Mouse (Mus musculus) neutrophil, adult 5-6 weeks (primary cell): Measurements from ENCODE around the gene Gm42906. TPM values are rescaled to one million over a fixed set of nuclear protein-coding genes. Genes with fewer than 3 reads are reported as not detected.

Source experiments
- ATAC-seq: fragments of 151-379, 151-347 bp; 2 replicates; pipeline ENCODE4 v1.8.0; 2017; ENCODE audit warnings: mild to moderate bottlenecking, moderate TSS enrichment; ENCODE audit not compliant: insufficient number of reproducible peaks, poor library complexity, low FRiP score, severe bottlenecking; ENCODE audit errors: extremely low read depth
- total RNA-seq: library from RNA; stranded (forward); fragments of 200-1000 nt; gene quantifications from 2 replicates; pipeline ENCODE4 v1.2.3, GENCODE M21; 2017

Gene Gm42906
- total RNA-seq, 1 experiment from 2014 or later = not detected

DNA sequence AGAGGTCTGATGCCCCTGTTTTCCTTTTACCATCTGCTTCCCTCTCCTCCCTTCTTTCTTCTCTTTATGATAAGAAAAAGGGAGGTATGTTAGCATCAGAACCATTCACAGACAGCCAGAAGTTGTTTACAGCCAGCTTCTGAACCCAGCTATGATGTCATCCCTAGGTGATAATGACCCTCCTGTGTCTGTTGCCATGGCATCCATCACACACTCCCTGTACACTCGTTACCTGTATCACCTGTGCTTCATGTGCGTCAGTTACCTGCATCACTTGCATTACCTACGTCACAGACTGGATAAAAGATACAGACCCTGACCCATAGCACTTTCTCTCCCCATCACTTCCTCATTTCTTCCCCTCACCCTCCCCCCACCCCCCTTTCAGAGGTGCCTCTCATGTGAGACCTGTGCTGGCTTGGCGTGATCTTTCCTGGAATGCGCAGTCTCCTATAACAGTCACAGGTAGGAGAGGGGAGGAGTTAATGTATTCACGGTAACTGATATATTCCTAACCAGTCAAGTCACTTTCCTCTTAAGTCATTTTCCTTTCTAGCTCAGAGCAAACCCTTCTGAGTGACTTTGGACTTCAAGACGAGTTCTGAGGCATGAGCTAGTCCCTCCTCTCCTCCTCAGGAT is 27.9 kb downstream of the Gm42906 start:
- ATAC-seq = no peak

DNA sequence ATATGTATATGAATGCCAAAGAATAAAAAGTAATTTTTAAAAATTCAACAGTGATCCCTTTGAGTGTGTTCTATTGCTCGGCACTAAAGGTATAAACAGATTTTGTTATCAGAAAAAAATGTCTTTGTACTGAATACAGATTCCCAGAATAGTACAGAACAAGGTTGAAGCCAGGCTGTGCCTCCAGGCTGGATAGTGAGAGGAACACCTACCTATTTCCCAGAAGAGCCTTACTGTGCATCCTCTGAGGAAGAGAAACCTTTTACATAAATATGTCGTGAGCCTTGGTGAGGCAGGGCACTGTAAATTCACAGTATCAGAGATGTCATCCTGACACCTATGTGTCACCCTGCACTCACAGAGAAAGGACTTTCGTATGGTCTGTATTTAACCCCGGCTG is 31.8 kb downstream of the Gm42906 start:
- ATAC-seq = no peak

DNA sequence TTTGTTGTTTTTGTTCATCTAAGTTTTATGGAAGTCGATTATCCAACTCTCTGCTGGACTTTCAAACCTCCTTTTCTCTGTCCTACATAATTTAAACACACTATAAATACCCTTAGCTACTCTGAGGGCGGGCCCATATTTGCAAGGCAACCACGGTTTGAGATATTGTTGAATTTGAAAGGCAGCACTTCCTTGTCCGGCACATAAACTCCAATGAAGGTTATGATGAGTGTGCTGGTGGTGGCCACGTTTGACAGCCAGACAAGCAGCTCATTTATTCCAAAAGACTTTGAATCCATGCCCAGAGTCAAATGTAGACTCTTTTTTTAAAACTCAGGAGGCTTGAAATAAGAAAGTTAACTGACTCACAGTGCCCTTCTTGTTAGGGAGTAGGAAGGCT is 33.3 kb downstream of the Gm42906 start:
- ATAC-seq = no peak

DNA sequence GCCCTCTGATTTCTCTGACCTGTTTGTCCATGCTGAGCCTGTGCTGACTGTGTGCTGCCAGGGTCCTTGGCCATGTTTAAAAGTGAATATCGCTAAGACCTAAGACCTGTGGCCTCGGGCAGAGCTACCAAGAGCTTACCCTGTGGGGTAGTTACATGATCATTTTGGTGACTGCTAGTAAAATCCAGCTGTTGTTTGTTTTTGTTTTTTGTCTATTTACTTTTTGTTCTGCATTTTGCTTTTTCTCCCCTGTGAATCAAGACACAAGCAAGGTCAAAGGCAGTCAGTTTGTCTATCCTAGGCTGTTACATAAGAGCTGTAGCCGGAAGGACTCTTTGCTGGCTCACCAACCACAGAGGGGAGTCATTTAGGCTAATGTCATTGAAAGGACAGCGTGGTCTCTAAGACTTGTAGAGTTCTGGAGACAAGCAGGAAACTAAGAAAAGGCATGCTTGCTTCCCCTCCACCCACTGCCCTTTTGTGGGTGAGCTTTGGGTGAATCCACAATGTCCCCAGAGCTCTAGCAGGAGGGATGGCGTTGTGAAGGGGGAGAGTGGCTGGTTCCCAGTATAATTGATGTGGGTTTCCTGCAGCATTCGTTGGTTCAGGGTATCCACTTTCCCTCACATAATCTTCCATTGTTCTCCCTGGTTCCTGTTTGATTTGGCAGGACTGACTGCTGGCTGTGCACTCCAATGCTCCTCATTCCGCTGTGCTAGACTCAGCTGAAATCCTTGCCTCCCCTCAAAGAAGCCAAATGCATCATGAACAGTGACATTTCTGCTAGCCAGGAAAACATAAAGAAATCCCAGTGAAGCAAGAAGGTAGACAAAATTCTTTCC is 33.9 kb downstream of the Gm42906 start:
- ATAC-seq = no peak

DNA sequence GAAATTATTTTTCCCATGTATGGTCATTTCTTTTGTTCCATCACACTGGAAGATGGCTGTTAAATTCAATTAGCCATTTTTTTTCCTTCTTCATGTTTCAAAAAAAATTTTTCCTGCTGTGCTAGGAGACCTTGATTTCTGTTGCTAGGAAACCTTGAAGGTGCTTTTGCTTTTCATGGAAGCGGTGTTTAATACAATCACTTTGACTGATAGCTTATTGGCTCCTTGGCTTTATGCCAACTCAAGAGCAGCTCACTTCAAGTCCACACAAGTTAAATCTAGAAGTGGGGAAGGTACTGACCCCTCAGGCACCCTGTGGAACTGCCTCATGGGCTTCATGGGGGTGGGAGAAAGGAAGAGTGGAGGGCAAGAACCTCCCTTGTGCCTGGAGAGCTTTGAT is 38.1 kb downstream of the Gm42906 start:
- ATAC-seq = no peak

DNA sequence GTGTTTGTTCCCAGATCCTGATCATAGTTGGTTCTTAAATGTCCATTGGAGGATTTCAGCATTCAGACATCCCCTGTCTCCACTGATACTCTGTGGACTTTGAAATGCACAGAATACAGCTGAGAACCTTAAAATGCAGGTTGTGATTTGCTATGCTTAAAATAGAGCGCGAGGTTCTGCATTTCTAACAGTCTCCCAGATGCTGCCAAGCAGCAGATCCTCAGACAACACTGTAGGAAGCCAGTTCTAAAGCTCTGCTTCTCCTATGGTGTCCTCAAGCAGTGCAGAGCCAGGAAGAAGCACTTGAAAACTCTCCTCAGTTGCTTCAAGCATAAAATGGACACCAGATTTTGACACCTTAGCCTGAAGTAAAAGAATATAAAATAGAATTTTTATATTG is 48.1 kb downstream of the Gm42906 start:
- no peak for ATAC-seq

DNA sequence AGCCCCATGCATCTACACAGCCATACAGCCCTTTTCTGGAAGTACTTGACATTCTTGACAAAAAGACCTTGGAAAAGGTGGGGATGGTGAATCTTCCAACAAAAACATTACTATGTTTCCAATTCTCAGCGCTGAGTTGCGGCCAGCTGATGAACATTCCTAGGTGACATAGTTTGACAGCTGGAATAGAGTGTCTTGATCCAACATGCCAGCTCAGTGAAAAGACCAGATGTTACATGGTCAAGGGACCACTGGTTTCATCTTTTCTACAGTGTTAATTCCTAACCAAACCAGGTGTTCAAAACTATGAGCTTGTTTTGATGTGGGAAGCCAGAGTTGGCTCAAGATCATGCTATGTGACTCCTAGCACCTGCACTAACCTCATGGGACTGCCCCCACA is 48.8 kb downstream of the Gm42906 start:
- ATAC-seq = no peak

DNA sequence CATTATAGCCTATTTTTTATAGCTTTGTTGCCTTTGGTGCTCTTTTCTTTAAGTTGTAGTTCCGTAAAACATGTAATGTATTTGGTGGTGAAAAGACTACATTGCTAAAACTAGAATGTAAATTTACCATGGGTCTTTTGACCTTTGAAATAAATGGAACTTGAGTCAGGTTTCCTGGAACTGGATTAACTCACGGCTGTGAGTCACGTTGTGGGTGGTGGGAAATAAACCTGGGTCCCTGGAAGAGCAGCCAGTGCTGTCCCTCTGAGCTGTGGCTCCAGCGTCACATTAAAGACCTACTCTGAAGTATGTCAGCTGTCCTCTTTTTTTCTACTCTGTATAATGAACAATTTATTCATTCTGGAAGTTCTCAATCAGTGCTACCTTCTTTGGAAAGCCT is 51.0 kb downstream of the Gm42906 start:
- no peak for ATAC-seq

DNA sequence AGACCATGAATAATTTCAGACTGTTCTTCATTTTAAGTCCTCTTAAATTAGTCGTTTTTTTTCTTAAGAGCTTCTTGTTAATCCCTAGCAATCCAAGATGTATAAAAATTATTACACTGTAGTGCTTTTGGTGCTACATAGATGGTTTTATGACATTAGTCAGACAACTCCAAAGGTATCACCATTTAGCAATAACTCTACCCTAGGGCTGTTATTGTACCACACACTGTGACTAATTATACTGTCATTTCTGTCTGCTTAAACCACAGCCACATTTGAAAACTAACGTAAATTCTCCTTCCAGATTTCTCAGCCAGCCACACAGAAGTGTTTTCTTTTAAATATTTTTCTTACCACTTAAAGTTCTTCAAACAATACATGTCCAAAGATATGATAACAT is 53.1 kb downstream of the Gm42906 start:
- ATAC-seq = no peak

DNA sequence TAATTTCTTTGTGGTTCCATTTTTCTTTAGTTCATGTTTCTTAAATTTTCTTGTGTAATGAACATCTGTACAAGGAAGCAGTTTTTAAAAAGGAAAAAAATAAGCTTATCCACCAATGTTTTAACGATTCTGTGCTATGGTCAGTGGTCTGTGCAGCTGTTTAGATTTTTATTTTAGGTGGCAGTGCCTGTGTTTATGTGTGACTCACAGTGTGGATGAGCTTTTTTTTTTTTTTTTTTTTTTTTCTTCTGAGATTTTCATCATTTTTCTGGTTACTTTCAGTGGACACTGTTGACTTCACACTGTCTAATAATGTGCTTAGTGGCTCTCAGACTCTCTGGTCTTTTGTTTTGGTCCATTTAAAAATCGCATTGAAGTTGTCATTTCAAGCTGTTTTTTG is 56.8 kb downstream of the Gm42906 start:
- ATAC-seq = no peak

DNA sequence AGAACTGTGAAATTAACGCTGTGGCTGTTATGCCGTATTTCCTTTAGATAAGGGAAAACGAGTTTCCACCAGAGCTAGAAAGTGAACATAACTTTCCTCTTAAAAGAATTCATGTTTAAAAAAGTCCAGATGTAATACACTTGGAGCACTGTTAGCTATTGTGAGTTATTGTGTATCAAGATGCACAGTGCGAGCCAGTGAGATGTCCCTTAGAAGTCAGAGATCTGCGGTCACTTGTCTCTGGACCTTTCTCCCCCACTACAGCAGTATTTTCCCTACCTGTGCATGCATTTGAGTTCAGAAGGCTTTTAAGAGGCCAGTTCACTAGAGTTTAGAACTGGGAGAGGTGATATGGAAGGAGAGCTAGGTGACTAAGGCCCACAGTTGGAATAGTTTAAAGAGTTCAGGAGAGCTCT is 58.6 kb downstream of the Gm42906 start:
- ATAC-seq = no peak

DNA sequence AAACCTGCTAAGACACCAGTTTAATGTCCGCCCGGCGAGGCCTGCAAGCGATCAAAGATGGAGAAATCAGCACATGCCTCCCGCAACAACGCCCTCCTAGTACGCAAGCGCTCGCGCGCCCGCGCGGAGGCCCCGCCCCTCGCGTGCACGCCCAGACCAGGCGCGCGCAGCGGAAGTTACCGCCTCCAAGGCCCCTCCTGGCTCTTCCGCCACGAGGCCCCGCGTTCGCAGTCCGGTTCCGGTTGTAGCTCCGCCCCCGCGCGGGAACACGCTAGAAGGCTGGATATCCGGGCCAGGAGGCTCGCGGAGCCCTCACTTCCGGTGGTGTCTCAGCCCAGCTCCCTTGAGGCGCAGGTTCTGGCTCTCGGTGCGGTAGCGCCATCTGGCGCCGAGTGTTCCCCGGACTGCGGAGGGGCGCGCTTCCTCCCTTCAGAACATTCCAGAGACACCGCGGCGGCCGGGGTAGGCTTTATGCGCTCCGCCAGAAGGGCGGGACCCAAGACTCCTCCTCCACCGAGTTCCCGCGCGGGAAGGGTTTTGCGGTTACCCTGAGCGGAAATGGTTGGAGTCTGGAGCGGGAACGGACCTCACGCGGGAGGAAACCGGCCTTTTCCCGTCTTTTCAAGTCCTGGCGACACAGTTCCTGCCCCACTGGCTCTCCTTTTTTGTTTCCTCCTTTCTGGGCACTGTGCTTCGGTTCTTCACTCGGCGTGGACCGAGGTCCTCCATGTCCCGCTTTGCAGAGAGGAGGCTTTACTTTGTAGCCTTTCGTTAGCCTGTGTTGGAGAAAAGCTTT is 59.4 kb downstream of the Gm42906 start:
- peak; percentile 98 for ATAC-seq

DNA sequence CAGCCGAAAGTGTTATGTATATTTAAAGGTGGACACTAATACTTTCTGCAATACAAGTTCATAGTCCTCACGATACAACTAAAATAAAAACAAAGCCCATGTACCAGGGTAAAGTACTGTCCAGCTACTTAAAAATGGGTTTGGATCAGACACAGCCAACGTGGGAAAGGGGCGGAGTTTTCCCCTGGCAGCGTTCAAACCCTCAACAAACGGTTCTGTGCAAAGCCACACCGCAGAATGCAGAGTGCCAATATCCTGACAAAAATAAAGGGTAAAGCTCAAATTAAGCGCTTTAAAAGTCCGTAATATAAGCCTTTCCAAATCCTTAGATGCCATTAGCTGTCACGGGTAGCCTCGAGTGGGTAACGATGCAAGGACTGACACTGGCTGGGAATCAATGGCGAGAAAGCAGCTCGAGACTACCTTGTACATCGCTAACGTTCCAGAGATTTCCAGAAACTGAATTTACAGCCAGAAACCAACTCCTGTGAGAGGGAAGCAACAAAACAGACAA is 60.0 kb downstream of the Gm42906 start:
- ATAC-seq = no peak

DNA sequence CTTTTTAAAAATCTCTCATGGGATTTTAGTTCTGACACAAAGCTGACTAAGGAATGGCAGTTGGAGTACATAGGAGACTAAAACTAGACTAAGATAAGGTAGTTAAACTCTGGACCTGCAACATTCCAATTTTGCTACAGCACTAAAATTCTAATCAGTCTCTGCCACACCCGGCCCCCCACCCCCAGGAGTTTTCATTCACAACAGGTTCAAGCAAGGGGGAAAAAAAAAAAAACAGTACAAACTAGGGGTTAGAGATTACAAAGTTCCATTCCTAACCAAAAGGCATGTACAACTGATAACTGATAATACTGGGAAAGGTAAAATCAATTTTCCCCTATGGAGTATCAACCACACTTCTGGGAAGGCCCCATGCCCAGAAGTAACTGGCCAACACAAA is 60.6 kb downstream of the Gm42906 start:
- ATAC-seq = no peak

DNA sequence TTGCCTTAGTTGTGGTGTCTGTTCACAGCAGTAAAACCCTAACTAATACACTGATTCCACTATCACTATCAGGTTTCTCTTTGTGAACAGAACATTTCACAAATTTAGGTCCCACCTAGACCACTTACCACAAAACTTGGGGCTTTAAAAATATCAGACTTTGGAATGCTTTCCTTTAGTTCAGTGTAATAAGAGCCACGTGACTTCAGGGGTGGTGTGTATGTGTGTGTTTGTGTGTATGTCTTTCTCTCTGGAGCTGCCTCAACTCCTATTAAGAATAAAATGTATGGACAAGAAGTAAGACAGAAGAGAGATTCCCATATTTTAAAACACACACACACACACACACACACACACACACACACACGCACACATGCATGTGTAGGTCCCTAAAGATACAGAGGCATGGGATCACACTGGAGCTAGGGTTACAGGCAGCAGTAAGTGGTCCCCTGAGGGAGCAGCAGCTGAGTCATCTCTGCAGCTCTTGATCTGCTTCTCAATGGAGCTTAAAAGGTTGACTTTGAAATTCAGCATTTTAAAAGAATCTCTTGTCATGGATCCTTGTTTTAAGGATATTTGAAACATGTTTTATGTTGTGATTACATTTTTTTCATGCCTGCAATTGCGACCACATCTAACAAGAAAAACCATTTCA is 64.5 kb downstream of the Gm42906 start:
- ATAC-seq = no peak

DNA sequence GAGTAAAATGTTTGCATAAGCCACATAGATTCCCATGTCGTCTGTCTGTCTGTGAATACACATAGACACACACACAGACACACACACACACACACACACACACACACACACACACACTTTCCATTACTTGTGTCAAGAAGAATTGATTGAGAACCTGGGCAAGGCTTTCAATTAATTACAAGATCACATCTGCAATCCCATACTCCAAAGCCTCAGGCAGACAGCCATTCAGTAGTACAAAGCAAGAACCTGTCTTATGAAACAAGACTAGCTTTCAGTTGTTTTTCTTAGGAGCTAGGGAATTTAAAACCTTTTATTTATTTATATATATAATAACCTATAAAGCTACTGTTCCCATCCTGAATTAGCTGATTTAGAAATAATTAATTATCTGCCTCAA is 78.3 kb downstream of the Gm42906 start:
- ATAC-seq = no peak

DNA sequence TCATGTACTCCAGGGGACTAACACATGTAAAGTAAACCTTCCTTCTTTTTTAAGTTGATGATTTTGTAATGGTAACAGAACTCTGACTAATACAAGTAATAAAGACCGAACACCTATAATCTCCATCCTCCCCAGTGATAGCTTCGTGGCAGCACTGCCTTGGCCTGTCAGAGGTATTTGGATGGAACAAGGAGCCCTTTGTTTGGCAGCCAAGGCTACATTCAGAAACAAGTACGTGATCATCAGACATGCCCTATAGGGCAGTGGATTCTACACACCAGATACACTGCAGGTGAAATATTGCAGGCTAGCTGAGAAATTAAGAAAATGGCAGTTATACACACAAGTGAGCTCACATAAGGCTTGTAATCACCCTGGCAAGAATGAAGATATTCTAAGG is 79.5 kb downstream of the Gm42906 start:
- no peak for ATAC-seq

DNA sequence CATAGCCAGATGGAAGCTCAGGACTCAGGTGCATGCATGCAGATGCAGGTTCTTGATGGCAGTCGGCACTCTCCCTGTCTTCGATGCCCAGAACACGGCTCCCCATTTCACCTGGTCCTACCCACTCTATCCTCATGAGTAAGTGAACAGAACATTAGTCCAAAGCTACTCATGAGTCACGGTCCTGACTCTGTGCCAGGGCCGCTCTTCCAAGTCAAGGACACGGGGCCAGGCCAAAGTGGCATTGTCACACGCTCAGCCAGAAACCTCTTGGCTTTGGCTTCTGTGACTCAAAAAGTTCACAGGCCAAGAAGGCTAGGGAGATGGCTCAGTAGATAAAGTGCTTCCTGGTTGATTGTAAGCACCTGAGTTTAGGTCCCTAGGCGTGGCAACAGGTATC is 81.3 kb downstream of the Gm42906 start:
- no peak for ATAC-seq

DNA sequence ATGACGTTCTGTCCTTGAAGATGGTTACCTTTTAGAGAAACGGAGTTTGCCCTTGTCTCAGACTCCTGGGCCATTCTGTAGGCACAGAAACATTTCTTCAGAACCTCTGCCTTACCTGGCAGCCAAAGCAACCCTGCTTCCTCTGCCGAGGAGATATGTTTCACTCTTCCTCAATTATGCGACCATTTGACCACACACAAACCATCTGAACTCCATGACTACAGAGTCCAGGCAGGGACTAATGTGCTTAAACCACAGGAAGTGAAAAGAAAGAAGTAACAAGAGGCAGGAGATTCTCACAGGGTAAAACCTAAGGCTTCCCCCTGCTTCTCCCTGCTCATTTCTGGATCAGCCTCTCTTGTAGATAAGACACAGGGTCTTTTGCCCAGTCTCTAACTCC is 83.2 kb downstream of the Gm42906 start:
- ATAC-seq = no peak
